Mouse (Mus musculus) lung, postnatal 10 days (tissue): ENCODE data around the gene Nr5a1.

Experiments
- DNase-seq: peaks from one replicate; pipeline ENCODE4 v3.0.0; 2021

Nr5a1 gene

GRCm38 (mm10) chr2:38647201-38647606 is 67.1 kb downstream of the Nr5a1 start:
- no peak for DNase-seq

GRCm38 (mm10) chr2:38645936-38646335 is 68.4 kb downstream of the Nr5a1 start:
- DNase-seq, result peak; percentile 83

GRCm38 (mm10) chr2:38643625-38644427 is 70.5 kb downstream of the Nr5a1 start, which contains the start of gene Psmb7:
Gene Psmb7, minus strand, starts transcription at chr2:38644087.
- peak; percentile 95 for DNase-seq
